Mouse (Mus musculus): ENCODE measurements around the gene Klhdc1. TPM values are rescaled to one million over a fixed set of nuclear protein-coding genes. Genes with fewer than 3 reads are reported as not detected.

The Klhdc1 gene
- total and polyA plus RNA-seq, 2 experiments from 2014 or later, result 11.2 to 23.7 TPM

- ATAC-seq (peak; percentile 98), DNase-seq (peak; percentile 90)
- peaks cover 8% of the 10 kb centered on the region for H3K36me3 ChIP-seq (ENCODE audit: insufficient read depth)
- TF ChIP-seq CTCF (IDR thresholded peaks at IDR 0.05; ENCODE audit: low read depth), result 0 out of 2 replicates have a peak, but pooled peaks have one; percentile 8
- peak within 1 kb of the TSS; percentile 99 for H3K9ac ChIP-seq
- H3K27me3 ChIP-seq (ENCODE audit: insufficient read depth, low read length), result no peaks in the 10 kb centered on the region
- H3K4me3 ChIP-seq (ENCODE audit: low read depth, low read length), result peak within 1 kb of the TSS; percentile 99
- no peaks in the 10 kb centered on the region for H3K4me1 ChIP-seq (ENCODE audit: insufficient read depth)
- under 1% methylated on average over 74 of the region's 98 CpGs for WGBS
- H3K27ac ChIP-seq (ENCODE audit: low read depth, low read length), result peak within 1 kb of the TSS; percentile 98
- peak within 1 kb of the TSS; percentile 57 for H3K4me2 ChIP-seq (ENCODE audit: low read depth)
- H3K9me3 ChIP-seq (ENCODE audit: low read length), result no peaks in the 10 kb centered on the region
Observed at GRCm38 (mm10) chr12:69296511-69297410, 55.8 kb downstream of the Klhdc1 start, which contains the start of gene Klhdc2. Klhdc2 (plus strand) TSS chr12:69296681.

DNA sequence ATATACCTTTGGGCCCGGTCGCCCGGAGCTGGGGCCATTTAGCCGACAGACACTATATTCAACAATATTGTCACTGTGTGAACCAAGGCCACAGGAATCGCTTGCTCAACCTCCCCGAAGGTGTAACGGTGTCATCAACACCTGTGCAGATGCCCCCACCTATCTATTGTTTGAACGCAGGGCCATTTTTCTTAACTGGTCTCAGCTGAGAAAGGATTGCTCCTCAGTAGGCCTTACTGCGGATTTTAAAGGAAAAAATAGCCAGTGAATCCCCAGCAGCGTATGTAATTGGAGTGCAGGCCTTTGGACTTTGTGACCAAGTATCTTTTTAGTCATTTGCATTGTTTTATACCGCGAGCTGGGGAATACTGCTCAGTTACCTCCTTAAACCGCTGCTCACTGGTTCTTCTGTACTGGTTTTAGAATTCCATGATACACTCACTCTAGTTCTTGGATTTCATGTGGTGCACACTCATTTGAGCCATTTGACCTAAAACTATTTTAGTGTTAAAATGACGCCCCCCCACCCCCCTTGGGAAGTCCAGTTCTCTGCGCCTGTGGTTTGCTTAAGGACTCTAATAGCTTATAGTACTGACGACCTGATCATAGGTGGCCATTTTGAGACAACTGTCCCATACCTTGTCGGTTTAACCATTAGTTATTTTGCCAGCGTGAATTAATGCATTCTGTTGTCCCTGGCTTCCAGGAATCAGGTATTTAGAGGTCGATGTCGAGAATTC, 56.6 kb downstream of the Klhdc1 start:
- Histone ChIP-seq H3K4me3 (ENCODE audit: low read depth, low read length) (peak overlapping the region; percentile 99), H3K9me3 (ENCODE audit: low read length) (no peaks in the 10 kb centered on the region), H3K4me1 (ENCODE audit: insufficient read depth) (no peaks in the 10 kb centered on the region), H3K27me3 (ENCODE audit: insufficient read depth, low read length) (no peaks in the 10 kb centered on the region), H3K9ac (peak overlapping the region; percentile 99), H3K27ac (ENCODE audit: low read depth, low read length) (peak overlapping the region; percentile 98), H3K36me3 (ENCODE audit: insufficient read depth) (peaks cover 16% of the 10 kb centered on the region), H3K4me2 (ENCODE audit: low read depth) (peak overlapping the region; percentile 57)
- 16% methylated on average over 20 of the region's 20 CpGs for WGBS
- DNase-seq (no peak), ATAC-seq (no peak; the same call in 1 of the 2 replicates)
- TF ChIP-seq CTCF (IDR thresholded peaks at IDR 0.05; ENCODE audit: low read depth), result no peak

DNA sequence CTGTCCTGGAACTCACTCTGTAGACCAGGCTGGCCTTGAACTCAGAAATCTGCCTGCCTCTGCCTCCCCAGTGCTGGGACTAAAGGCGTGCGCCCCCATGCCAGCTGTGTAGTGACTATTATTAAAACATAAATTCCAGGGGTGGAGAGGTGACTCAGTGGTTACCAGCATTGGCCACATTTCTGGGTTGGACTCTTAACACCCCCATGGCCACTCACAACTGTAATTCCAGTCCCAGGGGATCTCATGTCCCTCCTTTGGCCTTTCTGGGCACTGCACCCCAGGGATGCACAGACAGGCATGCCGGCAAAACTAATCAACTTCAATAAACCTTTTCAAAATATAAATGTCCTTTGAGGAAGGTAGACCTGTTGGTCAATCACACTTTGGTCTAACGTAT, 57.3 kb downstream of the Klhdc1 start:
- DNase-seq (no peak), ATAC-seq (no peak)
- H3K4me1 ChIP-seq (ENCODE audit: insufficient read depth), result no peaks in the 10 kb centered on the region
- WGBS, result 93% methylated on average over 4 of the region's 4 CpGs
- H3K4me2 ChIP-seq (ENCODE audit: low read depth), result peak overlapping the region; percentile 57
- peak; percentile 16; the same call in 1 of the 2 replicates for TF ChIP-seq CTCF (IDR thresholded peaks at IDR 0.05; ENCODE audit: low read depth)
- H3K4me3 ChIP-seq (ENCODE audit: low read depth, low read length), result no peak overlapping the region; the same call in 1 of the 2 replicates
- H3K27ac ChIP-seq (ENCODE audit: low read depth, low read length), result no peak overlapping the region
- H3K9ac ChIP-seq, result no peak overlapping the region
- peaks cover 20% of the 10 kb centered on the region for H3K36me3 ChIP-seq (ENCODE audit: insufficient read depth)
- H3K9me3 ChIP-seq (ENCODE audit: low read length), result no peaks in the 10 kb centered on the region
- H3K27me3 ChIP-seq (ENCODE audit: insufficient read depth, low read length), result no peaks in the 10 kb centered on the region

DNA sequence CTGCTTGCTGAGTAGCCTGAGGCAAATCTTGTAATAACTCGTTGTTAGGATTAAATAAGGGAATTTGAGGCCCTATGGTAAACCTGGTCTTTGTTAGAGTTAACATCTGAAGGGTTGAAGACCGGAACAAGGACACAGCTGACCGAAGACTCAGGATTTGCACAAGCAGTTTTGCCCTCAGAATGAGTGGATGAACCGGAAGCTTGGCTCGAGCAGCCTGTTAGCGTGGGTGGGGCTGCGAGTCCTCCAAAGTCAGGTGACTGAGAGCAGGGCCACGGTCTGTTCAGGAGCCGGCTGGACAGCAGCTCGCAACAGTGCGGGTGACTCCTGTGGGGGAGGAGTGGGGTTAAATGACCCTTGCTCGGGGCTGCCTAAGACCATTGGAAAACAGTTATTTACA, 58.3 kb downstream of the Klhdc1 start:
- 74% methylated on average over 12 of the region's 12 CpGs for WGBS
- no peak for TF ChIP-seq CTCF (IDR thresholded peaks at IDR 0.05; ENCODE audit: low read depth)
- Histone ChIP-seq H3K27me3 (ENCODE audit: insufficient read depth, low read length) (no peaks in the 10 kb centered on the region), H3K4me1 (ENCODE audit: insufficient read depth) (no peaks in the 10 kb centered on the region), H3K4me2 (ENCODE audit: low read depth) (no peak overlapping the region), H3K36me3 (ENCODE audit: insufficient read depth) (peaks cover 29% of the 10 kb centered on the region), H3K27ac (ENCODE audit: low read depth, low read length) (no peak overlapping the region), H3K4me3 (ENCODE audit: low read depth, low read length) (no peak overlapping the region), H3K9ac (no peak overlapping the region), H3K9me3 (ENCODE audit: low read length) (no peaks in the 10 kb centered on the region)
- DNase-seq (no peak), ATAC-seq (no peak)

DNA sequence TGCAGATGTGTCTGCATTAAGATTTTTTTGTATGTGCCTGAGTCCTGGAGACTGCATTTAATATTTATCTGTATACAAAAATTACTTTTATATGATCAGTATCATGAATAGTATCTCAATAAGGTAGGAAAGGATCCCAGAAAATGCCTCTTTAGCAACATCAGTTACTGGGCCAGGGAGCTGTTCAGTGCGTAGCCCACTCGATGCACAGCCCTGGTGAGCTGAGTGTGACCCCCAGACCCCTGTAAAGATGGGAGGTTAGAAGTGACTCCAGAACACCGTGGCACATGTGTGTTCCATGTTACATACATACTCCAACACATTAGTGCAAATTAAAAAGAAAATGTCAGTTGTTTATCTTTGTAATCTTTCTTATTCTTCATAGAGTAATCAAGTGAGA, 58.9 kb downstream of the Klhdc1 start:
- Histone ChIP-seq H3K9me3 (ENCODE audit: low read length) (no peaks in the 10 kb centered on the region), H3K9ac (no peak overlapping the region), H3K27ac (ENCODE audit: low read depth, low read length) (no peak overlapping the region), H3K4me3 (ENCODE audit: low read depth, low read length) (no peak overlapping the region), H3K4me1 (ENCODE audit: insufficient read depth) (no peaks in the 10 kb centered on the region), H3K36me3 (ENCODE audit: insufficient read depth) (peaks cover 33% of the 10 kb centered on the region), H3K4me2 (ENCODE audit: low read depth) (no peak overlapping the region), H3K27me3 (ENCODE audit: insufficient read depth, low read length) (no peaks in the 10 kb centered on the region)
- DNase-seq, result no peak
- ATAC-seq, result no peak
- TF ChIP-seq CTCF (IDR thresholded peaks at IDR 0.05; ENCODE audit: low read depth), result no peak
- 94% methylated on average over 3 of the region's 3 CpGs for WGBS

- Histone ChIP-seq H3K9me3 (ENCODE audit: low read length) (no peaks in the 10 kb centered on the region), H3K27me3 (ENCODE audit: insufficient read depth, low read length) (no peaks in the 10 kb centered on the region), H3K4me3 (ENCODE audit: low read depth, low read length) (no peak overlapping the region), H3K4me1 (ENCODE audit: insufficient read depth) (no peaks in the 10 kb centered on the region), H3K4me2 (ENCODE audit: low read depth) (no peak overlapping the region), H3K9ac (no peak overlapping the region), H3K27ac (ENCODE audit: low read depth, low read length) (no peak overlapping the region), H3K36me3 (ENCODE audit: insufficient read depth) (peaks cover 39% of the 10 kb centered on the region)
- DNase-seq, result no peak
- ATAC-seq, result no peak
- no peak for TF ChIP-seq CTCF (IDR thresholded peaks at IDR 0.05; ENCODE audit: low read depth)
- WGBS, result 87% methylated on average over 2 of the region's 2 CpGs
Observed at GRCm38 (mm10) chr12:69300391-69300790, 59.4 kb downstream of the Klhdc1 start.
